Mouse (Mus musculus): ENCODE data around the gene Amacr.
"Not testable (repeated sequence)": the region's sequence is repeated elsewhere in the genome, so short reads cannot be mapped to it uniquely, and the experiment has no call there.

Amacr gene

GRCm38 (mm10) chr15:10981377-10982063, at the start of gene Amacr:
Gene Amacr (plus strand): TSS chr15:10981756.
- DNase-seq (ENCODE audit: low spot score in 2 of 2): peak; percentile 89 to 93

GRCm38 (mm10) chr15:10933930-10934329, 47.6 kb upstream of the Amacr start:
- DNase-seq (ENCODE audit: low spot score in 2 of 2): no peak

- DNase-seq (ENCODE audit: low spot score in 2 of 2): no peak
Observed at GRCm38 (mm10) chr15:10940148-10941108, 41.1 kb upstream of the Amacr start.

DNA sequence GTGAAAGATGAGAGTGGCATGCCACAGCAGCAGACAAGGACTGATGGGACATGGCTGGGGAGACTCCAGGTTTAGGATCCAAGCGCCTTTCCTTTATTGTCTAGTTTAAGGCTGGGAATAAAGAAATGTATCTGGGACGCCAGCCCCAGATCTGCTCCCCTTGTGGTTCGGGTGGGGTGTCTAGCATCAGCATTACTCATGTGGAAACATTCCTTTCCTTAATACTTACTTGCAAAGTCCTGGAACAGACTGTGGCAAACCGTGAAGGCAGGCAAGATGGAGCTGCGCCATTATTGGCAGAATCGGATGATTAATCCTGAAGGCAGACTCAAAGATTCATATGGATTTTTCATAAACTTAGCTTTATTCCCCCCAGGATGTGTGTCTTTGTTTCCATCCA, 39.7 kb upstream of the Amacr start:
- DNase-seq (ENCODE audit: low spot score in 2 of 2): no peak

DNA sequence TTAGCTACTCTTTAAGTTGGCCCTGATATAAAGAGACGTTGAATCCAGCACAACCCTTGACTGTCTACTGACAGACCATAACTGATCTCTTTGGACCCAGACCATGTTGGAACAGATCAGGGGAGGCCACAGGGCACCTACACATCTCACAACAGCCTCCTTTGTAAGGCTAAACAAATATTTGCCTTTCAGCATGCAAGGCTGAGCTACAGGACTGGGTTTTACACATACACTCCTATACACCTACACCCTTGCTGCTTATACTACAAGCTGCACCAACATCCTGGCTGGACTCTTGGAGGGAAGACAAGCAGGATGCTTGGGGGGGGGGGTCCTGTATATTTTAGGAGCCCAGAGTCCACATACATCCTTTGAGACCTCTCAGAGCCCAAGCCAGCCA, 33.7 kb upstream of the Amacr start:
- no peak for DNase-seq (ENCODE audit: low spot score in 2 of 2)

- no peak for DNase-seq (ENCODE audit: low spot score in 2 of 2)
Observed at GRCm38 (mm10) chr15:10951951-10952759, 29.4 kb upstream of the Amacr start, which contains the start of gene C1qtnf3. Gene C1qtnf3 (plus strand): TSS chr15:10952332.

- no peak for DNase-seq (ENCODE audit: low spot score in 2 of 2)
Observed at GRCm38 (mm10) chr15:10952760-10953305, 28.7 kb upstream of the Amacr start.

- DNase-seq (ENCODE audit: low spot score in 2 of 2): no peak
Observed at GRCm38 (mm10) chr15:10953465-10953864, 28.1 kb upstream of the Amacr start.

DNA sequence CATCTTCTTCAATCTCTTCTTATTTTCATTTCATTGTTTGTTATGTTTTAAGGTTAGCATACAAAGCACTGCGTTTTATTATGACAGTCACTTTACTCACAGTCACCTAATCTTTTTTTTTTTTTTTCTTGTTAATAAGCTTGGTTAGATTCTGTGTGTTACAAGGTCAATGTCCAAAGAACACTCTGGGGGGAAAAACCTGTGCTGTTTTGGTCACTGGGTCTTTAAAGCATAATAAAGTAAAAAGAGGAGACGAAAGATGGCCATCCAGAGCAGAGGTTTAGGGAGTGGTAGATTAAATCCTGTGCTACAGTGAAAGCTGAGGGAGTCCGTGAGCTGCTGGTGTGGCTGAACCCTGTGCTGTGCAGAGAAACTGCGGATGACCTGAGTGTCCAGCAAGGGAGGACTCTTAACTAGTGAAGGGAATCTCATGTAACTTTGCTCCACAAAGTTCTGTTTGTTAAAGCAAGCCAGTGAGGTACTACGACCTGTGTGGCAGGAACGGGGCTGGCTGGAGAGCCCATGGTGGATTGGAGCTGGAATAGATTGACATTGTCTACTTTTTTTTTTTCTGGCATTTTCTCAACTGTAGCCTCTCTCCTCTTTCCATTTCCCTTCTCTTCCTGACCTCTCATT, 27.1 kb upstream of the Amacr start:
- DNase-seq (ENCODE audit: low spot score in 2 of 2): no peak

DNA sequence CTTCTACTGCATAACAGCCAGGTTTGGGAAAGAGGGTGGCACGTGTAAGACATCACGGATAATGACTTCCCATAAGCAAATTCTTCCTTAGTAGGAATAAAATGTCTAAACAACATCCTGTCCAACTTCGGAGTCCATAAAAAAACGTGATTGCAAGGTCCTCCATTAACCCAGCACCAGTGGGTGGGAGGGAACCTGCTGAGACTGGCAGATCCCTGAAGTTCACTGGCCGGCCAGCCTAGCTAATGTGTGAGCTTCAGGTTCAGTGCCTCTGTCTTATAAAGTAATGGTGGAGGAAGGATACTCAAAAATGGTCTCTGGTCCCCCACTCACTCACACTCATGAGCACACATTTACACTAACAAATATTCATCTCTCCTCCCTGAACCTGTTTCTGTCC, 26.4 kb upstream of the Amacr start:
- no peak for DNase-seq (ENCODE audit: low spot score in 2 of 2)

DNA sequence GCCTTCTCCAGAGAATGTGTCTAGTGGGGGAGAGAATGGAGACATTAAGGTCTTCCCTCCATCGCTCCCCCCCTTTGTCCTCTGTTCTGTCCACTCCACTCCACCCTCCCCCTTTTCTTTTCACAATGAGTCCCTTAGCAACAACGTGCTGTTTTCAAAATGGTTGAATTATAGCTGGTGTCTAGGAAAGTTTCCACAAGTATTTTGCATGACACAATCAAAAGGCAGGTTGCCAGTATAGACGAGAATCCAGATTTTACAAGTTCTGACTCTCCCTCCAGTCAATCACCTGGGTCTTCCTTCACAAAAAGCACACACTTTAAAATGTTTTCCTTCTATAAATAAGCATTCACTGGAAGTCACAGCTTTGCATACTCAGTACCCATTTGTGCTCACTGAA, 24.9 kb upstream of the Amacr start:
- DNase-seq (ENCODE audit: low spot score in 2 of 2): no peak

GRCm38 (mm10) chr15:10959277-10960026, 22.1 kb upstream of the Amacr start:
- DNase-seq (ENCODE audit: low spot score in 2 of 2): no peak

DNA sequence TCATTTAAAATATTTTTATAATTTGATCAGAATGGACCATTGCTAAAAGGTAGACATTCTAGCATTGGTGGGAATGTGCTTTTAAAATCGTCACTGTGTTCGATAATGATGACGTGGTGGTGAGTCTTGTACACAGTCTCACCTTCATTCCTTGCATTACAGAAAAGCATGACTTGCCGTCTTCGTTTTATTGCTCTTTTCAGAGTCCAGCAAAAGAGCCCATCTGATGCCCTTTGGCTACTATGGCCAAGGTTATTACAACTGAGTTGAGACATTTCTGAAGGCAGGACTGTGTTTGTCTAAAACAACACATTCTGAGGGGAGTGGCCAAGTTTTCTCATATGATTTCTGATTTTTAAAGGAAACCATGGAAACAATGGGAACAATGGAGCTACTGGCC, 21.3 kb upstream of the Amacr start:
- DNase-seq (ENCODE audit: low spot score in 2 of 2): no peak

GRCm38 (mm10) chr15:10962601-10963000, 19.0 kb upstream of the Amacr start:
- no peak for DNase-seq (ENCODE audit: low spot score in 2 of 2)

DNA sequence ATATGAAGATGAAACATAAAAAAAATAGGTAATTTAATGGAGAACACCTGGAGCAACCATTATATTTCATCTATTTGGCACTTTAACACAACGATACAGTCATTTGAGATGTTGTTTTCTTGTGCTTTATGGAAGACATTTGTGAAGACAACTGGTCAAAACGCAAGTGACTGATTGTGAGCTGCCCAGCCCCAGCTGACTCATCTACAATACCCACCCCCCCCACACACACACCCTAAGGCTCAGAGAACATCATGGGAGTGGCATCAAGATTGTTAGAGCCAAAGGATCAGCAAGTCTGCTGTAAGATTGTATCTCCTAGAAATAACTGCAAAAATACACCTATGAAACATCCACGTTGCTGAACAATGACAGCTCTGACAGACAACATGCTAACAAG, 12.1 kb upstream of the Amacr start:
- DNase-seq (ENCODE audit: low spot score in 2 of 2): no peak

GRCm38 (mm10) chr15:10970777-10971176, 10.8 kb upstream of the Amacr start:
- DNase-seq (ENCODE audit: low spot score in 2 of 2): no peak

DNA sequence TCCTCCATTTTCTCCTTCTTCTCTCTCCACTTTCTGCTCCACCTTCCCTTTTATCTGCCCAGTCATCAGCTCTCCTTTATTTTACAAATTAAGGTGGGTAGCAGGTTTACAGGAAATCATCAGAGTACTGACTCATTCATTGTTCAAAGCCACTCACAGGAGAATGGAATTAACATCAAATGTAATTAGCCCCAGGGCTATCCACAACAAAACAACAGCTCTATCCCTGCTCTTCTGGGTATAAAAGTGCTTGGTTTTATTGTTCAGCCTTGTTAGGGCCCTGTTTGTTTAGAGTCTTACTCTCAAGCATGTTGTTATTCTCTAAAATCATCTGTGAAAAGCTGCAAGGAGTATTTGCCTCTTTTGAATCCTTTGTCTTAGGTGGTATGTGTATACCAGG, 4.4 kb upstream of the Amacr start:
- DNase-seq (ENCODE audit: low spot score in 2 of 2): no peak

DNA sequence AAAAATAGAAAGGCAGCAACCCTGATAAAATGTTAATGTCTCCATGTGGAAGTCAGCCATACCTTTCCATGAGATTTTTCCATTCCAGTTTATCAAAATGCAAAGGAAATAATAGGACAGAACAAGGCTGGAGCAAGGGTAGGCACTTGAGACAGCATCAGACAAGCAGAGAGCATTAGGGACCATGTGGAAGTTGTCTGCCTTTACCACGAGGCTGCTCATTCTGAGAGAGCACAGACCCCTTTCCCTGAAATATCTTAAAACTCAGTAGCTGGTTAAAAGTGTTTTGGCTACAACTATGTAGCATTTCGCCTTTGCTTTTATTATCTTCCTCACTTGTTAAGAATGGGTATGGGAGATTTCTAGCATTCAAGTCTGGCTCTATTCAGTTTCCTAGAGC, 844 bp upstream of the Amacr start:
- DNase-seq (ENCODE audit: low spot score in 2 of 2): no peak

DNA sequence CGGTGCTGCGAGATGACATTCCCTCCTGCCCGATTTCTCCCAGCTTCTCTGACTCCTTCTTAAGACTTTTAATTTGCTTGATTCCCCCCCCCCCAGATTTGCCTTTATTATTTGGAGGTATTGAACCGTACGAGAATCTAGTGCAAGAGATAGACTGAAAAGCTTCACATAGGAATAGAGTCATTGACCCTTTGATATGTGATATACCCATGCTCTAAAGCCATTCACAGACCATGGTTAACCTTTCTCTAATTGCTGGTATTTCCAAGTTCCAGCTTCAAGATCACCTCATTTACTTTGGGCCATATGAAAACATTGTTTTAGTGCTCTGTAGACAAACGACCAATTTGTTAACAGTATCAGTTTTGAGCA, 494 bp downstream of the Amacr start:
- peak in 1 of 2 experiments; percentile 21 for DNase-seq (ENCODE audit: low spot score in 2 of 2)

- DNase-seq (ENCODE audit: low spot score in 2 of 2): no peak
Observed at GRCm38 (mm10) chr15:10985756-10986155, 4.2 kb downstream of the Amacr start.

GRCm38 (mm10) chr15:10986477-10986876, 4.9 kb downstream of the Amacr start:
- not testable (repeated sequence) for DNase-seq (ENCODE audit: low spot score in 2 of 2)
